Mouse (Mus musculus) MEL (cell line): ENCODE results near the gene Olfr9.
"Not testable (repeated sequence)": the region's sequence is repeated elsewhere in the genome, so short reads cannot be mapped to it uniquely, and the experiment has no call there.

Experiments used
- BHLHE40 ChIP-seq: IDR thresholded peaks from 2 replicates; pipeline ENCODE4 v1.6.1; 2012; ENCODE audit warnings: low read depth, mild to moderate bottlenecking, inconsistent platforms, low read length, improper control_type of control experiment, borderline replicate concordance
- CTCF ChIP-seq, 3 experiments: IDR thresholded peaks in 2 of 3; conservative IDR thresholded peaks in 1 of 3; 2 replicates each; pipeline ENCODE4 v1.5.1; 2011 to 2012; ENCODE audit warnings: low read length in 3 of 3, low read depth in 2 of 3, mild to moderate bottlenecking in 2 of 3, improper control_type of control experiment in 1 of 3, inconsistent platforms in 1 of 3, mixed read lengths in 1 of 3, moderate library complexity in 1 of 3; ENCODE audit not compliant: control insufficient read depth in 1 of 3, insufficient read depth in 1 of 3, poor library complexity in 1 of 3, severe bottlenecking in 1 of 3
- ELF1 ChIP-seq: IDR thresholded peaks from 2 replicates; pipeline ENCODE4 v1.6.1; 2014; ENCODE audit warnings: low read depth, mild to moderate bottlenecking, inconsistent platforms, low read length, improper control_type of control experiment, moderate library complexity
- ETS1 ChIP-seq: IDR thresholded peaks from 2 replicates; pipeline ENCODE4 v1.6.1; 2012; ENCODE audit warnings: low read depth, mild to moderate bottlenecking, inconsistent platforms, low read length, improper control_type of control experiment, moderate library complexity
- MXI1 ChIP-seq: IDR thresholded peaks from 2 replicates; pipeline ENCODE4 v1.6.1; 2011; ENCODE audit warnings: mild to moderate bottlenecking, low read depth, low read length, improper control_type of control experiment
- MYC ChIP-seq: IDR thresholded peaks from 2 replicates; pipeline ENCODE4 v1.6.1; 2011; ENCODE audit warnings: low read depth, mild to moderate bottlenecking, low read length, improper control_type of control experiment, moderate library complexity
- SMC3 ChIP-seq: IDR thresholded peaks from 2 replicates; pipeline ENCODE4 v1.6.1; 2011; ENCODE audit warnings: low read depth, low read length, improper control_type of control experiment
- ZMIZ1 ChIP-seq: IDR thresholded peaks from 2 replicates; pipeline ENCODE4 v1.6.1; 2012; ENCODE audit warnings: low read depth, mild to moderate bottlenecking, inconsistent platforms, low read length, improper control_type of control experiment, moderate library complexity
- ZNF384 ChIP-seq: IDR thresholded peaks from 2 replicates; pipeline ENCODE4 v1.6.1; 2012; ENCODE audit warnings: low read depth, mild to moderate bottlenecking, inconsistent platforms, low read length, improper control_type of control experiment

- TF ChIP-seq SMC3; CTCF (IDR thresholded peaks at IDR 0.05 in 2 of 3, conservative IDR thresholded peaks at IDR 0.05 in 1 of 3; ENCODE audit: control insufficient read depth in 1 of 3, insufficient read depth in 1 of 3, low read depth in 2 of 3, low read length in 3 of 3, poor library complexity in 1 of 3, severe bottlenecking in 1 of 3); MYC; MXI1; ZMIZ1; ELF1; ZNF384; BHLHE40; ETS1: not testable (repeated sequence)
These were observed 22.3 kb downstream of the Olfr9 start for GRCm38 (mm10) chr10:129011511-129011910.
